Mouse (Mus musculus) hindbrain, embryonic 10.5 days (tissue): ENCODE results near the gene Rilp. TPM values are rescaled to one million over a fixed set of nuclear protein-coding genes. Genes with fewer than 3 reads are reported as not detected.
A peak's percentile ranks its signal among the peaks of the same experiment; 100 is the strongest.

Source experiments
- DNase-seq: peaks from one replicate; pipeline ENCODE4 v3.0.0-alpha.2; 2017; ENCODE audit warnings: low spot score
- H3K27ac ChIP-seq: fragments of 300-500 bp; sonication (generic); 2 replicates; pipeline ENCODE4 v1.5.1; 2016; ENCODE audit warnings: mild to moderate bottlenecking, moderate library complexity
- H3K27me3 ChIP-seq: fragments of 300-500 bp; sonication (generic); 2 replicates; pipeline ENCODE4 v1.6.1; 2016; ENCODE audit warnings: mild to moderate bottlenecking; ENCODE audit not compliant: poor library complexity, insufficient read depth, severe bottlenecking
- H3K36me3 ChIP-seq: fragments of 300-500 bp; sonication (generic); 2 replicates; pipeline ENCODE4 v1.6.1; 2016; ENCODE audit warnings: mild to moderate bottlenecking, moderate library complexity
- H3K4me1 ChIP-seq: fragments of 300-500 bp; sonication (generic); replicated peaks from 2 replicates; pipeline ENCODE4 v1.6.1; 2016; ENCODE audit warnings: mild to moderate bottlenecking
- H3K4me3 ChIP-seq: fragments of 300-500 bp; sonication (generic); 2 replicates; pipeline ENCODE4 v1.5.1; 2016; ENCODE audit warnings: mild to moderate bottlenecking, moderate library complexity
- H3K9me3 ChIP-seq: fragments of 300-500 bp; sonication (generic); 2 replicates; pipeline ENCODE4 v1.6.1; 2016; ENCODE audit warnings: mild to moderate bottlenecking, moderate library complexity
- WGBS: fragments of 180-500 bp; shearing (Covaris S2); methylation state at CpG from one replicate; pipeline ENCODE4 v1.1.7; 2016; 5-methylcytosine and 5-hydroxymethylcytosine counted together
- polyA plus RNA-seq: library from polyadenylated mRNA; unstranded; fragments of >200 nt; fragmentation: Nextera tagmentation; extraction: Ambion mirVana; gene quantifications from 2 replicates; pipeline ENCODE4 v1.2.1, GENCODE M21; 2016

Rilp gene
- polyA plus RNA-seq, 1 experiment from 2014 or later, result 0.65 TPM

GRCm38 (mm10) chr11:75508904-75509303 is 990 bp upstream of the Rilp start:
- no peak for DNase-seq
- no peaks in the 10 kb centered on the region for H3K9me3 ChIP-seq
- H3K4me1 ChIP-seq, result peaks cover 30% of the 10 kb centered on the region
- H3K27me3 ChIP-seq, result no peaks in the 10 kb centered on the region
- 81% methylated on average over 8 of the region's 8 CpGs for WGBS
- no peak overlapping the region for H3K27ac ChIP-seq
- H3K4me3 ChIP-seq, result no peak overlapping the region
- H3K36me3 ChIP-seq, result peaks cover 62% of the 10 kb centered on the region

- 2% methylated on average over 24 of the region's 24 CpGs for WGBS
- DNase-seq, result peak; percentile 94
- no peaks in the 10 kb centered on the region for H3K9me3 ChIP-seq
- H3K36me3 ChIP-seq, result peaks cover 45% of the 10 kb centered on the region
- peaks cover 31% of the 10 kb centered on the region for H3K4me1 ChIP-seq
- peak overlapping the region; percentile 62 for H3K4me3 ChIP-seq
- H3K27me3 ChIP-seq, result no peaks in the 10 kb centered on the region
- H3K27ac ChIP-seq, result peak overlapping the region; percentile 81
Measured at GRCm38 (mm10) chr11:75510627-75510993, 716 bp downstream of the Rilp start.

DNA sequence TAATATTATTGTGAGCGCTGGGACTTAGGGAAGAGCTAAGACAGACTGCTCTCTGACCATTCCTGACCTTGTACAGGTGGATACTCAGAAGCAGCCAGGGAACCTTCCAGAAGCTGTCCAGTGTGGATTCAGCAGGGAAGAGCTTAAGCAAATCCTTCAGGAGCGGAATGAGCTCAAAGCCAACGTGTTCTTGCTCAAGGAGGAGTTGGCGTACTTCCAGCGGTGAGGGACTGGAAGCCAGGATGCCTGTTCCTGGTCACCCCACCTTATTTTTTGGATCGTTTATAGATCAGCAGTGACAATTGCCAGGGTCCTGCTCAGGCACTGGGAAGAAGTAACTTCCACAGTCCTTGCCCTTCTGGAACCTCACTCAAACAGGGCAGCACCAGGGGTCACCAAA is 1.3 kb downstream of the Rilp start:
- H3K27ac ChIP-seq, result no peak overlapping the region
- no peaks in the 10 kb centered on the region for H3K9me3 ChIP-seq
- H3K27me3 ChIP-seq, result no peaks in the 10 kb centered on the region
- no peak for DNase-seq
- WGBS, result 87% methylated on average over 6 of the region's 6 CpGs
- H3K36me3 ChIP-seq, result peaks cover 39% of the 10 kb centered on the region
- peaks cover 31% of the 10 kb centered on the region for H3K4me1 ChIP-seq
- H3K4me3 ChIP-seq, result no peak overlapping the region

DNA sequence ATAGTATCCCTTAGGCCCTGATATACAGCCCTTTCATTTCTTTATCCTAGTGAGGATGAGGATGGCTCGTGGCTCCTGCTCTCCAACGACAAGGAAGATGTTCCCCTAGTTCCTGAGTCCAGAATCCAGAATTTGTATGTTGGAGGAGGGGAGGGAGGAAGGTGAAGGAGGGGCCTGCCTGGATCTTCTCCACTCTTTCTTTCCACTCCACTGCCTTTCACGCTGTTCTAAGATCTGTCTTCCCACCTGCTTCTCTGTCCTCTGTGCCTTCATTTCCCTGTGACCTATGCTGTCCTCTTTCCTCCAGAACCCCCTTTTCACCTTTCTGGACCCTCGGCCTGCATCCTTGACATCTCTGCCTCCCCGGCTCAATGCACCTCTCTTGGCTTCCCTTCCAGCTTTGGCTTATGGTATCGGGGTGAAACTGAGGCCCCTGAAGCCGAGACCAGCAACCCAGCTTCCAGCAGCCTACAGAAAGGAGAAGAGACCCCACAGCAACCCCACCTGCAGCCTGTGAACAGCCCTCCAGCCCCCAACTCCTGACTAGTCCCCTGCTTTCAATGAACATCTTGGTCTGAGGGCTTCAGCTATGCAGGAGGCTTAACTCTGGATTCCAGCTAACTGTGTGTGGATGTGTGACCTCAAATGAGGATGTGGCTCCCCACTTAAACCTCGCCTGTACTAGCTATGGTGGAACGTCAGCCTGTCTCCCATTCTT is 2.6 kb downstream of the Rilp start:
- 81% methylated on average over 9 of the region's 9 CpGs for WGBS
- H3K27ac ChIP-seq, result no peak overlapping the region
- peaks cover 31% of the 10 kb centered on the region for H3K4me1 ChIP-seq
- no peak for DNase-seq
- H3K9me3 ChIP-seq, result no peaks in the 10 kb centered on the region
- H3K4me3 ChIP-seq, result no peak overlapping the region
- H3K36me3 ChIP-seq, result peaks cover 27% of the 10 kb centered on the region
- no peaks in the 10 kb centered on the region for H3K27me3 ChIP-seq

DNA sequence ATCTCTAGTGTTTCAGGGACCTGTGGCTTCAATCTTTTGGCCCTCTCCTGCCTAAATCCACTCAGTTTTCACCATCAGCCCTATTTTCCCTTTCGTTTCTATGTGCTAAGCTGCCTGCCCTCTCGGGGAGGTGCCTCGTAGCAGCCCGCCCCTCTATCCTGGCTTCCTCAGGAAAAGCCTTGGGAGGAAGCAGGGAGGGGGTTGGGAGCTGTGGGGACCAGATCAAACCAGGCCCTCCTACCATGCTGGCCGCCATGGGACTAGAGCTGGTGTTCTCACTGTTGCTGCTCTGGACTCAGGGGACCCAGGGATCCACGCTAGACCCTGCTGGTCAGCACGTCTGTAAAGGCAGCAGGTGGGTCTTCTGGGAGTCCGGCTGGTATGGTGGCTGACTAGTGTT is 3.4 kb downstream of the Rilp start, which contains the start of gene Scarf1:
Gene Scarf1, plus strand, starts transcription at position 205 of the 400 bp plus-strand sequence.
- Histone ChIP-seq H3K36me3 (peaks cover 18% of the 10 kb centered on the region), H3K4me1 (peaks cover 31% of the 10 kb centered on the region), H3K9me3 (no peaks in the 10 kb centered on the region), H3K27me3 (no peaks in the 10 kb centered on the region), H3K27ac (peak within 1 kb of the TSS; percentile 24; the same call in 1 of the 2 replicates), H3K4me3 (peak within 1 kb of the TSS; percentile 28)
- 59% methylated on average over 8 of the region's 8 CpGs for WGBS
- DNase-seq, result no peak

GRCm38 (mm10) chr11:75515186-75515585 is 5.3 kb downstream of the Rilp start:
- WGBS, result 91% methylated on average over 25 of the region's 25 CpGs
- no peaks in the 10 kb centered on the region for H3K27me3 ChIP-seq
- H3K4me1 ChIP-seq, result peaks cover 14% of the 10 kb centered on the region
- no peak overlapping the region for H3K4me3 ChIP-seq
- no peak overlapping the region for H3K27ac ChIP-seq
- peaks cover 3% of the 10 kb centered on the region; the same call in 1 of the 2 replicates for H3K36me3 ChIP-seq
- H3K9me3 ChIP-seq, result no peaks in the 10 kb centered on the region
- DNase-seq, result no peak

DNA sequence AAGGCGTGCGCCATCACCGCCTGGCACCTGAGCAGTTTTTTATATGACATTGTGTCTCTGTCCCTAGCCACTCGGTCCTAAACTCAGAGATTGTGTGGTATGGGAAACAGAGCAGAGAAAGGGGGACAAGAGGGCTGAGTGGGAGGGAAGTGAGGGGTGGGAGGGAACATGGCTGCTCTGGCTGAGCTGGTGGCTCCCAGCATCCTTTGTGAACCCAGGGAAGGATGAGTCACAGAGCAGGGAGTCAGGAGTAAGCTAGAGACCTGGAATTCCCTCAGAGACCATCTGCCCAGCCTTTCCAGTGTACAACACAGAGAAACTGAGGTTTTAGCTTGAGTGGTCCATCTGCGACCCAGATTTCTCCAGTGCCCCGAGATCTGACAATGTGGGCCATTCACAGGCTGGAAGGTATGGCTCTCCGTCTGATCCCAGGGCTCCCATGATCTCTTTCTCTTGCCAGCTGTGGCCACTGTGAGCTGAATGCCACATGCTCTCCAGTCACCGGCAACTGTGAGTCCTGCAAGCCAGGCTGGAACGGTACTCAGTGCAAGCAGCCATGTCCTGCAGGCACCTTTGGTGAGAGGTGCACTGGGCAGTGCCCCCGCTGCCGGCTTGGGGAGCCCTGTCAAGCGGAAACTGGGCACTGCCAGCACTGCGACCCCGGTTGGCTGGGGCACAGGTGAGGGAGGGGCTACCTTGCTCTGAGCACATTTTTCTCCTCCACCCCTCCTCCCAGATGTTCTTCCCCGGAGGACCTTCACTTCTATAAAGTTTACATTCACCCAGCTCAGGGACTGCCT is 10.1 kb downstream of the Rilp start:
- no peaks in the 10 kb centered on the region for H3K9me3 ChIP-seq
- no peaks in the 10 kb centered on the region for H3K4me1 ChIP-seq
- DNase-seq, result no peak
- H3K27ac ChIP-seq, result no peak overlapping the region
- no peaks in the 10 kb centered on the region for H3K27me3 ChIP-seq
- 84% methylated on average over 15 of the region's 15 CpGs for WGBS
- H3K36me3 ChIP-seq, result no peaks in the 10 kb centered on the region
- H3K4me3 ChIP-seq, result no peak overlapping the region

GRCm38 (mm10) chr11:75521609-75522008 is 11.7 kb downstream of the Rilp start:
- Histone ChIP-seq H3K27me3 (no peaks in the 10 kb centered on the region), H3K4me1 (no peaks in the 10 kb centered on the region), H3K36me3 (no peaks in the 10 kb centered on the region), H3K27ac (no peak overlapping the region), H3K4me3 (no peak overlapping the region), H3K9me3 (no peaks in the 10 kb centered on the region)
- WGBS, result 85% methylated on average over 4 of the region's 4 CpGs
- no peak for DNase-seq

- 86% methylated on average over 2 of the region's 2 CpGs for WGBS
- Histone ChIP-seq H3K4me1 (no peaks in the 10 kb centered on the region), H3K4me3 (no peak overlapping the region), H3K27ac (no peak overlapping the region), H3K9me3 (no peaks in the 10 kb centered on the region), H3K27me3 (no peaks in the 10 kb centered on the region), H3K36me3 (no peaks in the 10 kb centered on the region)
- no peak for DNase-seq
Measured at GRCm38 (mm10) chr11:75522793-75523192, 12.9 kb downstream of the Rilp start.

- no peaks in the 10 kb centered on the region for H3K36me3 ChIP-seq
- H3K4me3 ChIP-seq, result no peak overlapping the region
- 0 out of 2 replicates have a peak, but pooled peaks cover 2% of the 10 kb centered on the region for H3K4me1 ChIP-seq
- no peak overlapping the region for H3K27ac ChIP-seq
- no peaks in the 10 kb centered on the region for H3K27me3 ChIP-seq
- no peak for DNase-seq
- H3K9me3 ChIP-seq, result no peaks in the 10 kb centered on the region
- 86% methylated on average over 15 of the region's 15 CpGs for WGBS
Measured at GRCm38 (mm10) chr11:75525531-75526125, 15.7 kb downstream of the Rilp start.

DNA sequence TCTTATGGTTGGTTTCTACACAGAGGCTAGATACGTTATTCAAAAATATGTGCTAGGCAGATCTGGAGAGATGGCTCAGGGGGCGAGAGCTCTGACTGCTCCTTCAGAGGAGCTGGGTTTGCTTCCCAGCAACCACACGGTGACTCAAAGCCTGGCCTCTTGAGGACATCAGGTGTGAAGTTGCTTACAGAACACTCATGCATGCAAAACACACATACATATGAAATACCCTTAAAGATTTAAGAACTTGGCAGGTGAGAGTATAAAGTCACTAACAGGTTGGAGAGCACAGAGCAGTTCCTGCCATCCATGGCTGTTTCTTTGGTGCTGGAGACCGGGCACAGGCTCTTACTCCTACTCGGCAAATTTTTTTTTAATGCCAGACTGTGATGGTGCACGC is 17.0 kb downstream of the Rilp start:
- H3K4me3 ChIP-seq, result no peak overlapping the region
- WGBS, result 87% methylated on average over 6 of the region's 6 CpGs
- H3K36me3 ChIP-seq, result no peaks in the 10 kb centered on the region
- DNase-seq, result no peak
- no peaks in the 10 kb centered on the region for H3K9me3 ChIP-seq
- H3K4me1 ChIP-seq, result peaks cover 7% of the 10 kb centered on the region
- no peak overlapping the region for H3K27ac ChIP-seq
- H3K27me3 ChIP-seq, result no peaks in the 10 kb centered on the region

GRCm38 (mm10) chr11:75529771-75530170 is 19.9 kb downstream of the Rilp start:
- DNase-seq, result no peak
- Histone ChIP-seq H3K27me3 (0 out of 2 replicates have a peak, but pooled peaks cover 8% of the 10 kb centered on the region), H3K4me1 (peaks cover 27% of the 10 kb centered on the region), H3K27ac (no peak overlapping the region), H3K4me3 (no peak overlapping the region), H3K9me3 (no peaks in the 10 kb centered on the region), H3K36me3 (no peaks in the 10 kb centered on the region)
- 59% methylated on average over 4 of the region's 4 CpGs for WGBS

GRCm38 (mm10) chr11:75530325-75530724 is 20.4 kb downstream of the Rilp start:
- H3K27ac ChIP-seq, result peak overlapping the region; percentile 98
- peak overlapping the region; percentile 82 for H3K4me3 ChIP-seq
- no peaks in the 10 kb centered on the region for H3K9me3 ChIP-seq
- no peaks in the 10 kb centered on the region for H3K36me3 ChIP-seq
- H3K27me3 ChIP-seq, result 0 out of 2 replicates have a peak, but pooled peaks cover 8% of the 10 kb centered on the region
- DNase-seq, result peak; percentile 97
- peaks cover 33% of the 10 kb centered on the region for H3K4me1 ChIP-seq
- WGBS, result under 1% methylated on average over 10 of the region's 10 CpGs
